Mouse (Mus musculus) left cerebral cortex, postnatal 4 days (tissue): ENCODE measurements at regions not wholly inside any gene's neighbourhood (a gene's known extent, or its start where the extent isn't known, plus 50 kb on each side); places are given as distances from the start of the nearest gene placed in this dataset.

Experiments
- DNase-seq: peaks from one replicate; pipeline ENCODE4 v3.0.0-alpha.2; 2022
- intact Hi-C: fragments of 180-260 bp; cut with DNase I; formaldehyde crosslinking; loops from one replicate; pipeline ENCODE4 v1.15.1; 2025

DNA sequence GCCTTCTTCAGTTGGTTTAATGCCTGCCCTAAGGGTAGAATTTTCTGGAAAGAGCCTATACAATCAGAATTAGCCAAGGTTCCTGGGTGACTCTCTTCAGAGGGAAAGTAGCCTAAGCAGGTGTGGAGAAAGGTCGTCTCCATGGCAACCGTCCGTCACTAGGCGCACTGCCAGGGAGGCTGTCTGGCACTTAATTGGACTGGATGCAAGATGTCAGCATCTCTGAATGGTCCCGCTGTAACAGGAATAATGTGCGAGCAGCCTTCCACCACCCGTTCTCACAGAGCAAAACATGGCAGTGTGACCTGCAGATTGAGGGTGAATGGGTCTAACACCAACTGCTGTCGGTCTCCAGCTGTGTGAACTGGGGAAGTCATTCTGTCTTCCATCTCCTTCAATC, 389.6 kb upstream of the Hnrnpa3 start:
- intact Hi-C loops = no loop called here
- DNase-seq = peak; percentile 90

DNA sequence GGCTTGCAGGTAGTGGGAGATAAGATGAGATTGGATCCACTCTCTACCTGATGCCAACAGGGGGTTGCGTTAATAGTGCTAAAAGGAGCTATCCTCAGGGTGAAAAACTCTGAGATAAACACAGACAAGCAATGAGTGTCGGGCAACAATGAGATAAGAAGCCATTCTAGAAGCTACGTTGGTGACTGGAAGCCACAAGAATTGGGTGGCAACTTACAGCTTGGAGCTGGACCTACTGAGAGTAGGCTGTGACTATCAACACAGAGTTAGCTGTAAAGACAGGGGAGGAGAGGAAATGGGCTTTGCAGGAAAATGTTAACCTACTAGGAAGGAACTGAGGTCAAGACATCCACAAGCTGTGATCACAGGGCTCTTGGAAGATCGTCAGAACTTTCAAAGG, 388.9 kb upstream of the Hnrnpa3 start:
- no peak for DNase-seq
- intact Hi-C loops = no loop called here

DNA sequence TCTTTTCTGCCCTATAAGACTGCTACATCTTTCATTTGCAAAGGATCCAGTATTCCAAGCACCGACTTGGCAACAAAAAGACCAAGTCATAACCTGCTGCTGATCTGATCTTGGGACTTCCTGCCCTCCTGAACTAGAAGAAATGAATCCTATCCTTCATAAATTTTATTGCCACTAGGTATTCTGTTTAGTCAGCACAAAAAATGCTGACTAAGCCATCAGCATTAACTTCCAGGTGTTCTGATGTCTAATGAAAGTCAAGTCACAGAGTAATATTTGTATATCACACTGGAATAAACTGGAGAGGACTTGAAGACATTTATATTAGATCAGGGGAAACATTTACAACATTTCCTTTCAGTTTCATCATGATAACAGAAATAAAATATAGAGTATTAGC, 371.2 kb upstream of the Hnrnpa3 start:
- DNase-seq = no peak
- intact Hi-C loops = no loop called here

DNA sequence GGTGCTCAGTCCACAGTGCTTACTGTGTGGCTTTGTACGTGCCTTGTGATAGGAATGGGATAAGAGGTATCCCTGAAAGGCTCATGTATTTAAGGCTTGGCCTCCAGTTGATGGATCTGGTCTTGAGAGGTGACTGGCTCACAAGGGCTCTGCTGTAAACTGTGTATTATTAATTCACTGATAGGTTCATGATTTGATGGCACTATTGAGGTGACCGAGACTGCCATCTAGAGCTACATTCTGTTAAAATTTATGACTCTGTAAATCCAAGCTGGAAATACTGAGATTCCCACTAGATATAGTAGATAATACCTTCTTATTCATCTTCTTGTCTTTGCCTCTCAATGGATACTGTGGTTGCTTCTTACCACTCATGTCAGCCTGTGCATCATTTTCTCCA, 367.4 kb upstream of the Hnrnpa3 start:
- intact Hi-C loops = no loop called here
- DNase-seq = no peak

DNA sequence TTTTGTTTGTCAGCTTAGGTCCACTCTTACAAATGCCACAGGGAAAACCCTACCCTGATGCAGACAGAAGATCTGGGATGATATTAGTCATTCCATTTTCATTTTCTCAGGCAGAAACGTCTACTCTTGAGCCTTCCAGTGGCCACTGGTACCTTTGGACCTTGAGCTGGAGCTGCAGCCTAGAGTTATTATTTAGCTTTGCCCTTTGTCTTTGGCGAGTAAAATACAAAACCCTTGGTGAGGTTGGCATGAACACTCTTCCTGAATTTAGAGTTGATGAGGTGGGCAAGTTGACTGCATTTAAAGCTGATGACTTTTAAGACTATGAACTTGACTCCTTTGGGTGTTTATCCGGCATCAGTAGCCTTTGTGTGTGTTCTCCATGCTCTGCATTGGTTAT, 352.2 kb upstream of the Hnrnpa3 start:
- intact Hi-C loops = no loop called here
- DNase-seq = no peak

DNA sequence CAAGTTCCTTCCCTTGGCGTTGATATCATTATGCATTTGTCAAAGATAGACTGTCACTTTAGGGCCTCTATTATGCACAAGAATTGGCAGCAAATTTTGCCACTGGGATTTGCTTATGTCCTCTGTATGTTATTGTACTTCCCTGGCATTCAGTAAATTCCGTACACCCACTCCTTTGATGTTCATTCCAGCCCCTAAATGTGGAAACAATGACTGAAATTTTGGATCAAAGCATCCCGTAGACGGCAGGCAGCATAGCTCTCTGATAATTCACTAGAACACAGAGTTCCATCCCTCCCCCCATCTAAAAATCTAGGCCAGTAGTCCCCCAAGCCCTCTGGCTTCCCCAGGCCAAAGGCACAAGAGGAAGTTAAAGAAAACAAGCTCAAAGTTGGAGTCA, 347.9 kb upstream of the Hnrnpa3 start:
- DNase-seq = no peak
- intact Hi-C loops = loop anchor here (5.0 to 10.0 kb wide), 3 partner anchors 174 to 594 kb away; no protein-coding TSS in a partner anchor

DNA sequence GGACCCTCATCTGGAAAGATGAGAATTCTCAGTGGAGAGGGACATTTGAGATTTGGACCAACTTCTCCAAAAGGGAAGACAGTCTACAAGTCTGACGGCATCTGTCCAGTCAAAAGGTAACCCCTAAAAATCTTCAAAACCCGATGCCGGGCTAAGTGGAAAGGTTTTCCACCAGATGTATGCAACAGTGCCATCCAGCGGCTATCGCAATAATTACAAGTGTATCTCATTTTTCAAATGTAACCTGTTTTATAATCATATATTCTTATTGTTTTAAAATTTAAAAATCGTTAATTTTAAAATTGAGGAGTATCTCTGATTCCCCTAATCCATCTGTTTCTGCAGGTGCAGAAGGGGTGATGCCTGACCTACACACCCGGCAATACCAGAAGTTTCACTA, 346.8 kb upstream of the Hnrnpa3 start:
- DNase-seq = peak; percentile 56
- intact Hi-C loops = loop anchor here (5.0 to 10.0 kb wide), 3 partner anchors 175 to 595 kb away; no protein-coding TSS in a partner anchor

DNA sequence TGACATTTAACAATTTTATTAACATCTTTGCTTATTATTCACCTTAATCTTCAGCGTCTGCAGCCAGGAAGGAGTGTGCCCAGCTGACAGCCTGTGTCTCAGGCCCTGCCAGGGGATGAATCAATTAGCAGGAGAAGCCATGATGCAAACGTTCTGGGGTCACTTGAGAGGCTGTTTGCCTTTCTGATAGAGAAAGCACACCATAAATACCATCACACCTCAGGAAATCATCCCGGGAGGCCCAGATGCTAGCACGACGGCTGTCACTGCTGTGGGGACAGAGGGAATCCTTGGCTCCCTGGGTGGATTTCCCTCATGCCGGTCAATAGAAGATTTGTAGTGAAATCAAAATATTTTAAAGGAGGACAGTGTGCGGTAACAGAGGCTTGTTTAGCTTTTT, 343.7 kb upstream of the Hnrnpa3 start:
- intact Hi-C loops = loop anchor here (10.0 kb wide), 1 partner anchor 269 kb away; no protein-coding TSS in a partner anchor
- DNase-seq = no peak

DNA sequence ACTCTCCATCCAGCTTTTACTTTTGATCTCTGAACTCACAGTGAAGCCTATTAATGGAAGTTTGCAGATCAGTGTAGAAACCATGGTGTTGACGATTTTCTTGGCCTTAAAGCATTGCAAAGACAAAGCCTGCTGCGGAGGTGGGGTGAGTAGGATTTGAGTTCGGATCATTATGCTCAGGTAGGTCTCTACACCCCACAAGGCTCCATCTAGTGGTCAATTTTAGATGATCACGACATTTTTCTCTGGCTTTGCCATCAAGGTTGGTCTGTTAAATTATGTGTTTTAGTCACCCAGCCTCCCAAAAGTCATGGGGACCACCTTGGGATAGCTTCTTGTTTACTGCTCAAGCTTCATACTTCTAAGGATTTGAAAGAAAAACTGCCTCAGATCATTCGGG, 340.9 kb upstream of the Hnrnpa3 start:
- no peak for DNase-seq
- intact Hi-C loops = loop anchor here (10.0 kb wide), 1 partner anchor 267 kb away; no protein-coding TSS in a partner anchor

DNA sequence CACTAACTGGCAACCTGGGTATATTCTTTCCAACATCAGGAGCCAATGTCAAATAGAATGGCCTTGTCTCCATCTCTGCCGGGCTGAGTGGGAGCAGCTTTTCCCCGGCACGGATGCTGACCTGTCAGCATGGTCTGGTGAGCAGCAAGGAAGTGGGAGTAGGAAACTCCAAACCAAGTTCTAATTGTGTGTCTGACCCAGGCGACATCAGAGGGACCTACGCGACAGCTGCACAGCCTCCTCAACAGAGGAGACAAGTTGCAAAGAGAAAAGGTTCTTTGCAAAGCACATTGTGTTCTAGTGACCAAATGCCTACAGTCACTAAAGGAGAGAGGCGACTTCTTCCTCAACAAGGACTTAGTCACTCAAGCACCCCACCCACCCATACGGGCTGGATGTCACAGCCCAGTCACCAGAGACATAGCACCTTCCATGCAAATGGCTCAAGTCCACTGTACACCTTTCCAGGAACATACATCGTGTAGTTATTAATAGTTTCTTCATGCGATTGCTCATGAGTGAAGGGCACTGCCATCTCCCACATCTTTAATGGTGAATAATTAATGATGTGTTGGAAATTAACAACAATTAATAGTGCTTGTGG, 334.8 kb upstream of the Hnrnpa3 start:
- DNase-seq = no peak
- intact Hi-C loops = no loop called here

DNA sequence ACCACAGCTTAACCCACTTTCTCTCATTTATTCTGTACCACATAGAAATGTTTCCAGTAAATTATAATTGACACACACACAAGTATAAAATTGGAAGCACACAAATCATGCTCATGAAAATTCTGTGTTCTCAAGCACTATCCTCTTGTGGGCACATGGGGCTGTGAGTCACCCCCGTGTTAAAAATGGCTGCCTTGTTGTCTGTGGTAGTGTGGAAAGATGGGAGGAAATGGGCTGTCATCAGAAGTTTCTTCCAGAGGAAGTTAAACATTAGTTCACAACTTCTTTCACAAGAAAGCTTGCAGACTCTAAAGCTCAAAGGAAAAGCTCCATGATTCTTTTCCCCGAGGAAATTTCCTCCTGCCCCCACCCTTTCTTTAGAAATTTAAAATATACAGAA, 329.5 kb upstream of the Hnrnpa3 start:
- no peak for DNase-seq
- intact Hi-C loops = no loop called here

DNA sequence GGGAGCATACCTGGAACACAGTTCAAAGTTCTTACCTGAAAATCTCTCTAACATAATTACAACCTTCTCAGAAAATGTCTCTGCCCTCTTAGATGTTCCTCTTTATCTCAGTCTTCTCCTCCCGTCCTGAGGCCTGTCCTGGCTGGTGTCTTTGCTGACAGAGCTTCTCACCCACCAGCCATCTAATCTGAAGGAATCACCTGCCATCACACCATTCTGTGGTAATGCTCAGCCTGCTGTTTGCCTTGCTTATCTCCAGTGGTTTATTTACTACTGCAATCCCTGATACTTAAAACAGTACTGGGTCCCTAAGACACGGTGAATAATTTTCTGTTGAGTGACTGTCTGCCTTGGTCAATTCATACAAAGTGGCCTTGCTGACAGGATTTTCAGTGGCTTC, 317.8 kb upstream of the Hnrnpa3 start:
- DNase-seq = no peak
- intact Hi-C loops = no loop called here

DNA sequence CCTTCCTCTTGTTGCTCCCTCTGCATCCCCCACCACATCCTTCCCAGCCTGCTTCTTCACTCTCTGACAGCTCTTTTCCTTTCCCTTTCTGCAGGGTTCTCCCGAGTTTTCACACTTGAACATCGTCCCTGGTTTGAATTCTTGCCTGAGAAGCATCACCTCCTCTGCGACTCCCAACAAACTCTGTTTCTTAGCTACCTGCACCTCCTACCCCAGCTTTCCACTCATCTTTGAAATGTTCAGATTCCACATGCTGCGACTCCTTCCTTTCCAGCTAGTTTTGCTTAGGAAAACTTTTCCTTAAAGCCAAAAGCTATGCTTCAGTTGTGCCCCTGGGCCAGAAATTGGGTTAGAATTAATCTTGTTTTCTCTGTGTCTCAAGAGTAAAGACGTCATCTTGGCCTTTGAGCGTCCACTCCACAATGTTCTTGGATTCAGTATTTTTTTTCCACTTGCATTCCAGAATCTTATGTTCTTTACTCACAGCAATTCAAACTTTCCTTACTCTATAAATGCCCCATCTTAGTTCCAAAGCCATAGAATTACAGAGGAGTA, 317.3 kb upstream of the Hnrnpa3 start:
- DNase-seq = no peak
- intact Hi-C loops = no loop called here

DNA sequence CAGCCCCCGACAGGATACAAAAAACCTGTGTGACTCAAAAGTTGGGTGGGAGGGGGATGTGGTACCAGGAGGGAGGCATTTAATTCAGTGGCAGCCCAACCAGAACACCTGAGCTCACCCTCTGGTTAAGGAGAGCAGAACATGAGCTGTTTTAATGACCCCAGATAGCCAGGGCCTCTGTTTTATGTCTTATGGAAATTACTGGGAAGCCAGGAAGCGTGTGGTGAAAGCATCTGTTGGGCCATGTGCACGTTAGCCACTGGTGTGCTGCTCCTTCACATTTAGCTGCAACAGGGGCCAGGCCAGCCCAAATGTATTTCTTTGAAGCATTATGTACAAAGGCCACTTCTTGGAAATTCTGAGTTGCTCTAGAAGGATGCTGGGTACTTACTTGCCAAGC, 308.2 kb upstream of the Hnrnpa3 start:
- intact Hi-C loops = no loop called here
- DNase-seq = no peak

DNA sequence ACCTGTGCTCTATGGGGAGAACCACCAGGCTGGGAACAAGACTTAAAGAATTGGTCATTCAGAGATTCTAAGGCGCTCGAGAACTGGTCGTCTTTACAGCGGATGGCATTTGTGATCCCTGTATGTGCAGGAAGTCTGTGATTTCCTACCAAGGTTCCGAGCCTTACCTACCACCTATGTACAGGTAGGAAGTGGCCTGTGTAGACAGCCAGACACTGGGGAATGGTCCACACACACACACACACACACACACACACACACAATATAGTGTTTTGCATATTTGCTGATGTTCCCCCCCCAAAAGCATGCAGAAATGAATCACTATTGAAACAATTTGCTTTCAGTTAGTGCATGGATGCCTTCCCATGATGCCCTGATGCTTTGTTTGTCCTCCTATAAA, 307.1 kb upstream of the Hnrnpa3 start:
- intact Hi-C loops = no loop called here
- no peak for DNase-seq

DNA sequence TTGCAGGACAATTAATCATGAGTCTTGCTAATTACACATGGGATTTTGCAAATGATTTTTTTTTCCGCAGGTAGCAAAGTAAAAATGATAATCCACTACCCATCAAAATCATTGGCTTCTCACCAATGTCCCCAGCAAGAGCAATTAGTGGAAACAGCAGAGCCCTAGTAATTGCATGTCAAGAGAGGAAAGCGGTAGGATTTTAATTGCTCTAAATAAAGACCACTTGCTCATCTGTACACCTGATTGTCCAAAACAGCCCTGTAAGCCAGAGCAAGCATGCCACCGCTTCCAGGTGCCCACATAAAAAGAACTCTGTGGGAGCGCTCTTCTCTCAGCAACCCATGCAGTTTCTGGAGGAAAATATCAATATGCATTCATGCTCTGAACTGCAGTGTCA, 306.5 kb upstream of the Hnrnpa3 start:
- DNase-seq = no peak
- intact Hi-C loops = no loop called here

DNA sequence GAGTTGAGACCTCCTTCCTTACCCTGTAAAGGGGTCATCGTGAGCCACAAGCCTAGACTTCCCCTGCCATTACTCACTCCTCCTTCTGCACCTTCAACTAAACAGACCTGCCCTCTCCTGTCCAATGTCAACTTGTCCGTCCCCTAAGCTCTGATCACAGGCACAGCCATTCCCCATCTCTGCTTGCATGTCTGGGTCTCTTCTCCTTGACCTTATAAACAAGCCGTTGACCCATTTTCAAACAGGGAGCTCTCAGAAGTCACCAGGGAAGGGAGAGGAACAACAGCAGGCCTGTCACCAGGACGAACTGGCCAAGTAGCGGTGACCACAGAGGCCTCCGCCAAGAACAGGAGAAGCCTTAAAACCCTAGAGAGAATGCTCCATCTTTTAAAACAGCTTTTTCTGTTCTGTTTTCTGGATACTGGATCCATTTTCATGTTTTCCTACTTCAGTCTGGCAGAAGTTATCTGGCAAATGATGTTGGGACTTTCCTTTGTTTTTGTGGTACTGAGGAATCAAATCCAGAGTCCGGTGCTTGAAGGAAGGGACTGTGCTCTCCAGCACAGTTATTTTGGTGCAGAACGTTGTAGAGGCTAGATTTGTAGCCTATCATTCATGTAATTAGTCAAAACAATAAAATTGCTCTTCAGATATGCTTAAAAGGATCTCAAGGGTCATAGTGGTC, 302.2 kb upstream of the Hnrnpa3 start:
- intact Hi-C loops = no loop called here
- no peak for DNase-seq

DNA sequence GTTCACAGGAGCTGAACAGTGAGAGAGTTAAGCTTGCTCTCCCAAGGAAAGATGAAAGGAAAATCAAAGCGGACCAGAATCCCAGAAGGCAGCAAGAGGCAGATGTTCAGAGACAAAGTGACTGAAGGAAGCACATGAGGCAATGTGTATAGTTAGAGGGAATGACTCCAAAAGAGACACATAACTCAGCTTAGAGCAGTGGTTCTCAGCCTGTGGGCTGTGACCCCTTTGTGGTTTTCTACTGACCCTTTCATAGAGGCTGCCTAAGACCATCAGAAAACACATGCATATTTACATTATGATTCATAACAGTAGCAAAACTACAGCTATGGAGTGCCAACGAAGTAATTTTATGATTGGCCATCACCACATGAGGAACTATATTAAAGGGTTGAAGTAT, 301.5 kb upstream of the Hnrnpa3 start:
- no peak for DNase-seq
- intact Hi-C loops = no loop called here

DNA sequence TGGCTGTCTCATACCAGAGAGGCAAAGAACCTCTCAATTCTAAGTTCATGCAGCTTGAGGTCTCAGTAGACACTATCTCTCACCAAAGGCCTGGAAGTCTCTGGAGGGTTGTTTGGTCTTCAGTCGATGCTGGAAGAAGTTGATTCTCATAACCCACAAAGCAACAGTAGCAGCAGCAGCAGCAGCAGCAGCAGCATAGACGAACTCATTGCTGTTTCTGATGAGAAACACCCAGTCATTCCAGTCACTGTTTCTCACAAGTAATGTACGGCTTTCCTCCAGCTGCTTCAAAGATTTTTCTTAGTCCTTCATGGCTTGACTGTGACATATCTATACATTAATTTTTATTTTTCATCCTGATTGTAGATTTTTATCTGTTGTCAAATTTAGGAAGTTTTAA, 298.1 kb upstream of the Hnrnpa3 start:
- no peak for DNase-seq
- intact Hi-C loops = no loop called here

DNA sequence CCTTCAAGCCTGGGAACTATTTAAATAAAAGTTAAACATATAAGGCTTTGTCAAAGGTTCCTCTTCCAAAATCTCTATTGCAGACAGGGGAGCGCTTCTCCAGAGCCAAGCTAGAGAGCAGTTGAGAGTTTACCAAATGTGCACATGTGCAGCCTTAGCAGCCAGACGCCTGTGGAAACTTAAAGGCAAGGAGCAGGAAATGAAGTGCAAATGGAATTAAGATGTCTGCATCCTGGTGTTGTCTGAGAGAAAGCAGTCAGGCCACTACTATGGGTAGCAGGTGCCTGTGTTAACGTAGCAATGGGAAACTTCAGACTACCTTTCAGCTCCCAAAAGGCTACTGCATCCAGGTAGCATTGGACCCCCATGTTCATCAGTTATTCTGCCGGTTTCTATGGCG, 282.4 kb upstream of the Hnrnpa3 start:
- no peak for DNase-seq
- intact Hi-C loops = no loop called here

DNA sequence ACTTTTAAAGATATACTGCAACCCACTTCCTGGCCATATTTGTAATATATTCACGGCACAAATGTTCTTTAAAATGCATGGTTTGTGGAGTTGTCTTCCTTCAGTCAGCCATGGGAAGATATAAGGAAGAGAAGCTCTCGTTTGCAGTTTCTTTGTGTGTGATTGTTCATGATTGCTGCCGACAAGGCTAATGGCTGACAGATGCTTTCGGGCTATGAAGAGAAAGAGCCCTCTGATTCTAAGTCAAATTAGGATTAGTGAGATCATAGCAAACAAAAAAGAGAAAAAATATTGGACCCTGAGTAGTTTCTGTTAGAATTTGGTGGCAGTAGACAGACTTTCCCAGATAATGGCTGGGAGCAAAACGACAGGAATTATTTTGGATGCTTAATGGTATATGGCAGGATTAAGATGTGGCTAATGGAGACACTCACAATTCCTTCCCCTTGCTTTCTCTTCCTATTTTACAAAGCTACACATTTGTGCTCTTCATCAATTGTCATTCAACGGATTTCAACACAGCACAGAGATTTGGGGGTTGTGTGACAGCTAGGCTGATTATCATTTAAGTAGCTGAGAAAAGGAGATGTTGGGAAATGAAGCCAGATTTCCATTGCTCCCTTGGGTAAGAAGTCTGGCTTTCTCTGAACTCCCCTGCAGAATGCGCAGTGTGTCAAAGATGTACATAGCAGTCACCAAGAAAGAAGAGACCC, 273.4 kb upstream of the Hnrnpa3 start:
- intact Hi-C loops = no loop called here
- DNase-seq = no peak

DNA sequence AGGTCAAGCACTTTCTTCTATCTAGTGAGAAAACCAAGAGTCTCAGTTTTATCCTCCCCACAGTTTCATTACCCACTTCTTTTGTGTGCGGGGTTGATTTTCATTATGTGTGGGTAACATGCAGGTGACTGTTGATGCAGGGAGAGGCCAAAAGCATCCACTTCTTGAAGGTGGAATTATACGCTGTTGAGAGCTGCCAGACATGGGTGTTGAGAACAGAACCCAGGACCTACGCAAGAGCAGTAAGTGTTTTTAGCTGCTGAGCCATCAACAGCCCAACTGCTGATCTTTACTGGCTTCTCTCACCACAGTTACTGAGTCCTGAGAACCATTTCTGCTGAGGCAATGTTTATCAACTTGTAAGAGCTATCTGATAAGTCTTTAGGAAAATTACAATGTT, 272.4 kb upstream of the Hnrnpa3 start:
- no peak for DNase-seq
- intact Hi-C loops = no loop called here
